Mouse (Mus musculus): Measurements from ENCODE around the gene Paqr7. TPM values are rescaled to one million over a fixed set of nuclear protein-coding genes. Genes with fewer than 3 reads are reported as not detected.

Paqr7 gene
- polyA plus RNA-seq, 1 experiment from 2014 or later = 12.0 TPM

- ATAC-seq (ENCODE audit: insufficient read depth, low FRiP score) = no peak
- Histone ChIP-seq H3K9ac (ENCODE audit: low read length) (no peak overlapping the region), H3K27ac (ENCODE audit: low read length) (peak overlapping the region; percentile 34; the same call in 1 of the 2 replicates)
These were observed 15.2 kb upstream of the Paqr7 start for GRCm38 (mm10) chr4:134481270-134481669.

GRCm38 (mm10) chr4:134482442-134482841 is 14.1 kb upstream of the Paqr7 start:
- H3K9me3 ChIP-seq (replicated peaks; ENCODE audit: control insufficient read depth, low read length) = no peaks in the 10 kb centered on the region
- H3K4me2 ChIP-seq (ENCODE audit: low read depth, low read length) = 0 out of 2 replicates have a peak overlapping the region, but pooled peaks have one; percentile 23
- H3K9ac ChIP-seq (ENCODE audit: low read length) = no peak overlapping the region
- H3K4me1 ChIP-seq (ENCODE audit: control insufficient read depth, insufficient read depth, low read length) = no peaks in the 10 kb centered on the region
- H3K27ac ChIP-seq (ENCODE audit: low read length) = no peak overlapping the region; the same call in 1 of the 2 replicates
- no peak overlapping the region for H3K4me3 ChIP-seq (replicated peaks; ENCODE audit: low read length)
- H3K27me3 ChIP-seq (ENCODE audit: control insufficient read depth, insufficient read depth, low read length) = no peaks in the 10 kb centered on the region
- 71% methylated on average over 8 of the region's 8 CpGs for WGBS
- peak; percentile 57; the same call in 1 of the 2 replicates for ATAC-seq (ENCODE audit: insufficient read depth, low FRiP score)
- no peaks in the 10 kb centered on the region for H3K36me3 ChIP-seq (ENCODE audit: control insufficient read depth, insufficient read depth, low read length)

More at GRCm38 (mm10) chr4:134481270-134481669, 15.2 kb upstream of the Paqr7 start:
- no peaks in the 10 kb centered on the region for H3K4me1 ChIP-seq (ENCODE audit: control insufficient read depth, insufficient read depth, low read length)
- no peaks in the 10 kb centered on the region for H3K27me3 ChIP-seq (ENCODE audit: control insufficient read depth, insufficient read depth, low read length)
- no peak overlapping the region for H3K4me3 ChIP-seq (replicated peaks; ENCODE audit: low read length)
- H3K36me3 ChIP-seq (ENCODE audit: control insufficient read depth, insufficient read depth, low read length) = no peaks in the 10 kb centered on the region
- no peak overlapping the region for H3K4me2 ChIP-seq (ENCODE audit: low read depth, low read length)
- no peaks in the 10 kb centered on the region for H3K9me3 ChIP-seq (replicated peaks; ENCODE audit: control insufficient read depth, low read length)
- 56% methylated on average over 6 of the region's 6 CpGs for WGBS

- 59% methylated on average over 6 of the region's 6 CpGs for WGBS
- no peaks in the 10 kb centered on the region for H3K36me3 ChIP-seq (ENCODE audit: control insufficient read depth, insufficient read depth, low read length)
- H3K4me2 ChIP-seq (ENCODE audit: low read depth, low read length) = no peak overlapping the region
- no peak overlapping the region for H3K9ac ChIP-seq (ENCODE audit: low read length)
- no peaks in the 10 kb centered on the region for H3K9me3 ChIP-seq (replicated peaks; ENCODE audit: control insufficient read depth, low read length)
- no peak for ATAC-seq (ENCODE audit: insufficient read depth, low FRiP score)
- H3K4me3 ChIP-seq (replicated peaks; ENCODE audit: low read length) = no peak overlapping the region
- H3K27me3 ChIP-seq (ENCODE audit: control insufficient read depth, insufficient read depth, low read length) = no peaks in the 10 kb centered on the region
- H3K4me1 ChIP-seq (ENCODE audit: control insufficient read depth, insufficient read depth, low read length) = no peaks in the 10 kb centered on the region
- H3K27ac ChIP-seq (ENCODE audit: low read length) = no peak overlapping the region
These were observed 13.3 kb upstream of the Paqr7 start for GRCm38 (mm10) chr4:134483078-134483688.

GRCm38 (mm10) chr4:134483696-134484095 is 12.8 kb upstream of the Paqr7 start:
- Histone ChIP-seq H3K9me3 (replicated peaks; ENCODE audit: control insufficient read depth, low read length) (no peaks in the 10 kb centered on the region), H3K27ac (ENCODE audit: low read length) (no peak overlapping the region), H3K4me2 (ENCODE audit: low read depth, low read length) (no peak overlapping the region), H3K36me3 (ENCODE audit: control insufficient read depth, insufficient read depth, low read length) (no peaks in the 10 kb centered on the region), H3K9ac (ENCODE audit: low read length) (no peak overlapping the region), H3K4me1 (ENCODE audit: control insufficient read depth, insufficient read depth, low read length) (no peaks in the 10 kb centered on the region), H3K27me3 (ENCODE audit: control insufficient read depth, insufficient read depth, low read length) (no peaks in the 10 kb centered on the region), H3K4me3 (replicated peaks; ENCODE audit: low read length) (no peak overlapping the region)
- no peak for ATAC-seq (ENCODE audit: insufficient read depth, low FRiP score)
- WGBS = 41% methylated on average over 6 of the region's 6 CpGs

GRCm38 (mm10) chr4:134484231-134484630 is 12.3 kb upstream of the Paqr7 start:
- Histone ChIP-seq H3K27ac (ENCODE audit: low read length) (no peak overlapping the region), H3K4me2 (ENCODE audit: low read depth, low read length) (no peak overlapping the region), H3K36me3 (ENCODE audit: control insufficient read depth, insufficient read depth, low read length) (no peaks in the 10 kb centered on the region), H3K9ac (ENCODE audit: low read length) (no peak overlapping the region), H3K4me3 (replicated peaks; ENCODE audit: low read length) (no peak overlapping the region), H3K27me3 (ENCODE audit: control insufficient read depth, insufficient read depth, low read length) (no peaks in the 10 kb centered on the region), H3K4me1 (ENCODE audit: control insufficient read depth, insufficient read depth, low read length) (no peaks in the 10 kb centered on the region), H3K9me3 (replicated peaks; ENCODE audit: control insufficient read depth, low read length) (no peaks in the 10 kb centered on the region)
- WGBS = 78% methylated on average over 10 of the region's 10 CpGs
- ATAC-seq (ENCODE audit: insufficient read depth, low FRiP score) = no peak

GRCm38 (mm10) chr4:134485151-134485900 is 11.2 kb upstream of the Paqr7 start:
- Histone ChIP-seq H3K4me2 (ENCODE audit: low read depth, low read length) (no peak overlapping the region), H3K27me3 (ENCODE audit: control insufficient read depth, insufficient read depth, low read length) (no peaks in the 10 kb centered on the region), H3K36me3 (ENCODE audit: control insufficient read depth, insufficient read depth, low read length) (no peaks in the 10 kb centered on the region), H3K4me1 (ENCODE audit: control insufficient read depth, insufficient read depth, low read length) (no peaks in the 10 kb centered on the region), H3K9me3 (replicated peaks; ENCODE audit: control insufficient read depth, low read length) (no peaks in the 10 kb centered on the region), H3K27ac (ENCODE audit: low read length) (no peak overlapping the region), H3K4me3 (replicated peaks; ENCODE audit: low read length) (no peak overlapping the region), H3K9ac (ENCODE audit: low read length) (no peak overlapping the region)
- no peak for ATAC-seq (ENCODE audit: insufficient read depth, low FRiP score)
- whole genome bisulfite sequencing = 76% methylated on average over 5 of the region's 5 CpGs

- no peak overlapping the region for H3K4me2 ChIP-seq (ENCODE audit: low read depth, low read length)
- no peaks in the 10 kb centered on the region for H3K36me3 ChIP-seq (ENCODE audit: control insufficient read depth, insufficient read depth, low read length)
- no peak overlapping the region for H3K27ac ChIP-seq (ENCODE audit: low read length)
- 85% methylated on average over 5 of the region's 5 CpGs for WGBS
- H3K27me3 ChIP-seq (ENCODE audit: control insufficient read depth, insufficient read depth, low read length) = no peaks in the 10 kb centered on the region
- no peak overlapping the region for H3K9ac ChIP-seq (ENCODE audit: low read length)
- H3K9me3 ChIP-seq (replicated peaks; ENCODE audit: control insufficient read depth, low read length) = no peaks in the 10 kb centered on the region
- no peak overlapping the region for H3K4me3 ChIP-seq (replicated peaks; ENCODE audit: low read length)
- no peak for ATAC-seq (ENCODE audit: insufficient read depth, low FRiP score)
- H3K4me1 ChIP-seq (ENCODE audit: control insufficient read depth, insufficient read depth, low read length) = no peaks in the 10 kb centered on the region; the same call in 1 of the 2 replicates
These were observed 8.3 kb upstream of the Paqr7 start for GRCm38 (mm10) chr4:134488211-134488610.

- no peak overlapping the region for H3K9ac ChIP-seq (ENCODE audit: low read length)
- no peaks in the 10 kb centered on the region for H3K27me3 ChIP-seq (ENCODE audit: control insufficient read depth, insufficient read depth, low read length)
- H3K36me3 ChIP-seq (ENCODE audit: control insufficient read depth, insufficient read depth, low read length) = no peaks in the 10 kb centered on the region
- WGBS = 75% methylated on average over 11 of the region's 11 CpGs
- no peaks in the 10 kb centered on the region for H3K9me3 ChIP-seq (replicated peaks; ENCODE audit: control insufficient read depth, low read length)
- H3K27ac ChIP-seq (ENCODE audit: low read length) = no peak overlapping the region
- H3K4me3 ChIP-seq (replicated peaks; ENCODE audit: low read length) = no peak overlapping the region
- ATAC-seq (ENCODE audit: insufficient read depth, low FRiP score) = no peak
- H3K4me2 ChIP-seq (ENCODE audit: low read depth, low read length) = no peak overlapping the region
- H3K4me1 ChIP-seq (ENCODE audit: control insufficient read depth, insufficient read depth, low read length) = peaks cover 2% of the 10 kb centered on the region; the same call in 1 of the 2 replicates
These were observed 6.4 kb upstream of the Paqr7 start for GRCm38 (mm10) chr4:134489986-134490665.

- H3K27me3 ChIP-seq (ENCODE audit: control insufficient read depth, insufficient read depth, low read length) = no peaks in the 10 kb centered on the region
- WGBS = 49% methylated on average over 6 of the region's 6 CpGs
- H3K9me3 ChIP-seq (replicated peaks; ENCODE audit: control insufficient read depth, low read length) = no peaks in the 10 kb centered on the region
- H3K4me3 ChIP-seq (replicated peaks; ENCODE audit: low read length) = no peak overlapping the region
- ATAC-seq (ENCODE audit: insufficient read depth, low FRiP score) = peak; percentile 44; the same call in 1 of the 2 replicates
- H3K4me1 ChIP-seq (ENCODE audit: control insufficient read depth, insufficient read depth, low read length) = peaks cover 14% of the 10 kb centered on the region
- H3K36me3 ChIP-seq (ENCODE audit: control insufficient read depth, insufficient read depth, low read length) = no peaks in the 10 kb centered on the region
- no peak overlapping the region for H3K4me2 ChIP-seq (ENCODE audit: low read depth, low read length)
- H3K9ac ChIP-seq (ENCODE audit: low read length) = no peak overlapping the region
- peak overlapping the region; percentile 22; the same call in 1 of the 2 replicates for H3K27ac ChIP-seq (ENCODE audit: low read length)
These were observed 4.8 kb upstream of the Paqr7 start for GRCm38 (mm10) chr4:134491716-134492115.
